Mouse (Mus musculus) G1E-ER4 (cell line): ENCODE results near the gene Gm5460. TPM values are rescaled to one million over a fixed set of nuclear protein-coding genes. Genes with fewer than 3 reads are reported as not detected.

Source experiments
- GATA1 ChIP-seq: IDR thresholded peaks from one replicate; pipeline ENCODE4 v1.8.0; 2012; ENCODE audit warnings: low read length, inconsistent platforms
- polyA plus RNA-seq: library from polyadenylated mRNA; stranded (reverse); fragments of >175 nt; gene quantifications from 2 replicates; pipeline ENCODE4 v1.2.3, GENCODE M21; 2012

The Gm5460 gene
- not detected in 2 replicates for polyA plus RNA-seq

DNA sequence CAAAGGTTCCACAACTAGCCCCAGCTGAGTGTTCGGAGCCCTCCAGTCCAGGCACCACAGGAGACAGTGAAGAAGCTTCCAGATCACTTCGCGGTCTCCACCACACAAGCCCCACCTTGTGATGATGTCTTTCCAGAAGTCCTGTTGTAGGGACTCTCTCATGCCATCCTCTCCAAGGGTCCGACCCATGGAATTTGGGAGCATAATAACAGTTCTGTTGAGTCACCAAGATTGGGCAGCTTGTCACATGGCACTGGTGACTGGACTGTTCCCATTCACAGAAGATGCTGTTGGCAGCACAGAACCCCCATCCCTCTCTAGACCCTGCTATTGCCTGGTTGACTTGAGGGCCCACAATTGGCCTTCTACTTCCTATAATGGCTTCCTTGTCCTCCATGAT is at the start of gene Gm5460:
TSS of gene Gm5460 (plus strand) at position 378 of the 400 bp plus-strand sequence.
- TF ChIP-seq GATA1 = no peak

DNA sequence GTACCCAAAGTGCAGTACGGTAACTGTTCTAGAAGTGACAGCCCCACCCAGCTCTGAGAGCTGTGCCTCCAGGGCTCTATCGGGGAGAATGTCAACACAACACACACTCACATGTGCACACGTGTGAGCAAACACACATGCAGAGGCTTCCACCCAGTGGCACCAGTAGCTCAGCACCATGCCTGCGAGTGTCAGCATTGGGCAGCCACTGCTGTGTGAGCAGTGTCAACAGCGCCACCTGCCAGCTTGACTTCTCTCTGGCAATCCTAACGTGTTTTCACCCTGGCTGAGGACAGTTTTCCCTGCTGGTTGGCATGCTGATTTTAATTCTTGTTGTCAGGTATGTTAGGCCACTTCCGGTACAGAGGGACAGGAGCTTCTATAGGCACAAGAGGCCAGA is 43.9 kb upstream of the Gm5460 start:
- TF ChIP-seq GATA1 = no peak

DNA sequence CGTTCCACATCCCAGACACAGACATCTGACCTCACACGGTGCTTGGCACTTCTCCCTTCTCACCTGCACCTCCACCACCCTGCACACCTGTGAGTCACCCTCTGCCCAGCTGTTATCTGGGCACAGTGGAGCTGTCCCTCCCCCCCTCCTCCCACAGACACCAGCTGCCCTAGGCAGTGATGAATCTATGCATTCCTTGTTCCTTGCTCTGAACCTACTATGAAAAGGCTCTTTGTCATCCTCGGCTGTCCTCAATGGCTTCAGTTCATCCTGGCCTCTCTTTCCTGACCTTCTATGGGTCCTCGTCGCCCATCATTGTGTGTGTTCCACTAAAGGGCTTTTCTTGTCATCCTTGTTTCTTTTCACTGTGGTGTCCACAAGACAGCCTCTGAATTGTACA is 41.8 kb upstream of the Gm5460 start:
- TF ChIP-seq GATA1 = no peak

DNA sequence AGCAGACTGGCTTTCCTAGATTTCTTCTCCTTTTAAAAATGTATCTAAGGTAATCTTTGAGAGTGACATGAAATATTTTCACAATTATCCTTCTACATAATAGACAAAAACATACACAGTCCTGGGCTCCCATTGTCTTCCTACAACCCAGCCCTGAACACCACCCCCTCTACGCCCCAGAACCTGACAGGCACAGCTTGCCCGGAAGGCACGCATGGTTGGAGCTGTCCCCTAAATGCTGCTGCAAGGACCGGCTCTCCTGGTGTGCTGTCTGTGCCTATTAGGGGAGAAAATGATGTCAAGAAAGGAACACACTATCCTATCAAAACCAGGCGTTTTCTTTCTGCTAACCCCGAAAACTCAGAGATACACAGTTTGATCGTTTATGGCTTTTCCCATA is 38.8 kb upstream of the Gm5460 start:
- no peak for TF ChIP-seq GATA1

DNA sequence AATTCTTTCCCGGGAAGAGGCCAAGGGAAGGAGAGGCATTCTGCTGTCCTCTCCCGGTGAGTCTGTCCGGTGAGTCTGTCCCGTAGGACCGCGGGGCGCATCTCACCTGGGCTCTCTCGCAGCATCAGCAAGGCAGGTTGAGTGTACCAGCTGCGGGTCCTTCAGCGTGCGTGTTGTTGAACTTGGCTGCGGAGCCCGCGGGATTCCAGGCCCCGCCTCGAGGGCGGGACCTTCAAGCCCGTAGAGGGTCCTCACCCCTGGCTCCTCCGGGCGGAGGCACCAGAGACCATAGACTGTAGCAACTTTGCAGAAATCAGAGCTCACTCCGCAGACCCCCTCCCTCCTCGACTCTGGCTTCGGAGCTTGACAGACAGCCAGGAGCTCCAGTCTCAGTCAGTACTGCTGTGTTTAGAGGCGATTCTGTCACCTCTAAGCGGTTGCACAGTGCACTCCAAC is 37.9 kb upstream of the Gm5460 start, which contains the start of gene Zfp488:
TSS of gene Zfp488 (minus strand) at position 161 of the 456 bp plus-strand sequence.
- TF ChIP-seq GATA1 = no peak

DNA sequence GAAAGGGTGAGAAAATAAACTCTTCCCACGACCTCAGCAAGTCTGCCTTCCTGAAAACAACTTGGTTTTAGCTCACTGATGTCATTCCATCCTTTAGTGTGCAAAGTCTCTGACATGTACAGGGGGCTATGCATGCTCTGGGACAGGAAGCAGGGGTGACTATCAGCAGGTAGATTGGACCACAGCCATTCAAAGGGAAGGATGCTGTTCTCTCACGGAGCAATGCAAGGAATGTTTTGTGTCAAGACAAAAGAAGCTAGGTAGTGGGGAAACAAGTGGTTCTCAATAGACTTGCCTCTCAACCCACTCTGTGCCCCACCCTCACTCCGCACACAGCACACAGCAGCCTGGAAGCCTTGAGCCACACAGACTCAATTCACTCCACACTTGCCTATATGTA is 27.4 kb upstream of the Gm5460 start:
- TF ChIP-seq GATA1 = no peak

DNA sequence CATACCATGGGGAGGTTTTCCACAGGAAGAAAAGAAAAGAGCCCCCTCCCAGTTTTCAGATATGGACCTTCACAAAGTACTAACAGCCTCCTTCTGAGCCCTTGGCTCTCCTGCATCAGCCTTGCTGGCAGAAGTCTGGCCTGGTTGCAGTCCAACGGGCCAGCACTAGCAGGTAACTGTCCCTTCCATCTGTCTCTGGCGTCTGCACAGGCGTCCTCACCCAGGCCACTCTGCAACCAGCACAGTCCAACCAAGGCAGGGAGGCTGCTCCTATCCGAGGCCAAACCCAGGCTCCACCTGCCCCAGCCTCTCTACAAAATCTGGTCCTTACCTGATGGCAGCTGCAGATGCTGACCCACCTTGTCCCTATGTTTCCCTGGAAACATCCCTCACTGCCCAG is 24.6 kb upstream of the Gm5460 start:
- no peak for TF ChIP-seq GATA1

DNA sequence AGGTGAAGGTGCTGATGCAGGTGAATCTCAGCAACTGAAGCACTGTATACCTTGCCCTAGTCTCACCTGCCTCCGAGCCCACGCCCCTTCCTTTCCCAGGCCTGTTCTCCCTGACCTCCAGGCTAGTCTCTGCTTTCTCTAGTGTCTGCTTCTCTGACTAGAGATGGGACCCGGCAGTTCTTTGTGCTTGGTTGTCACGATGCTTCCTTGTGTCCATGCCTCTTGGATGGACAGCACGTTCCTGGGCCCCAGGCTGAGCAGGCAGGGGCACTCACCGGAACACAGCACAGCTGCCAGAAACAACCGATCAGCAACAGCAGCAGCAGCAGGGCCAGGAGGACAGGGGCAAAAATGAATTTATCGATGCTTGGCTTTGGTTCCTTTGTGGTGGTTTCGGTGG is 23.5 kb upstream of the Gm5460 start:
- no peak for TF ChIP-seq GATA1

DNA sequence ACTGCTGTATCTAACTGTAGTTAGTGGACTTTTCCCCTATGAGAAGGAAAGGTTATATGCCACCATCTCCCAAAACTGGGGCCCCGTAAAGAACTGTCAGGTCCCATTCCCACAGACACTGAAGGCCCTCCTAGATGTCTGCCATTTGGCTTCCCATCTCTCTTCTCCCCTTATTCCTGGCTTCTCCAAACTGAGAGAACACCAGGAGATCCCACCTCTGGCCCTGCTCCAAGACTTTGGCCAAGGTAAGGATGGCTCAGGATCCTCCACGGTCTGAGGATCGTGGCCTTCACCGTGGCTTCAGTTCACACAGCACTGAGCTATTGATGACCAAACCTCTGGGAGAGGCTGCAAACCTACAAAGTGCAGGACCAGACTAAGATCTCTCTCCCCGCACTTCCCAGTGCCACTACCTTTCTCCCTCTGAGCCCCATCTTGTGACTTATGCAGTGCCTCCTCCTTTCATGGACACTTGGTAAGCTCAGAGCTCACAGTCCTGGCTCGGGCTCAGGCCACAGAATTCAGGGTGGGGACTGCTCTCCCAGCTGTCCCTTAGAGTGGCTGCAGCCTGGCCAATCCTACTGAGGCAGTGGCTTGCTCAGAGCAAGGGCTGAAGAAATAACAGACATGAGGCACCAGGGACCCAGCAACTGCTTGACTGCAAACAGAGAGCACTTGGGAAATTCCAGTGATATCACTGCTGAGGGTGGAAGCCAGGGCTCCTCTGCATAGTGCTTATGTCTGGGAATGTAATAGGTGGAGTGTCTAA is 22.9 kb upstream of the Gm5460 start:
- no peak for TF ChIP-seq GATA1

DNA sequence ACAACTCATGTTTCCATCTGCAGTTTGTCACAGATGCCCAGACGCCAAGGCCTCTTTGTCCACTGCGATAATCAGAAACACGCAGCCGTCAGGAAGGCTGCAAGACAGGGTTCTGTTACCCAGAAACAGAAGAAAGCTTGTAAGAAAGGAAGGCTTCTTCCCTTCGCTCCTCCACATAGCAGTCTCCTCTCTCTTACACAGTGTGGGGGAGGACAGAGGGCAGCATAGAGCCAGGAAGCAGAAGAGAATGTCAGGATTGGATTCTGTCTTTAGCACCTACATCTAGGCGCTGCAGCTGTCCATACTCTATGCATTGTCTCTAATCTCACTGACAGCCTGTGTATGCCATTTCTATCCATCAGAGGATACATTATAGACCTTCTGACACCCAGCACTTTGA is 19.1 kb upstream of the Gm5460 start:
- no peak for TF ChIP-seq GATA1

DNA sequence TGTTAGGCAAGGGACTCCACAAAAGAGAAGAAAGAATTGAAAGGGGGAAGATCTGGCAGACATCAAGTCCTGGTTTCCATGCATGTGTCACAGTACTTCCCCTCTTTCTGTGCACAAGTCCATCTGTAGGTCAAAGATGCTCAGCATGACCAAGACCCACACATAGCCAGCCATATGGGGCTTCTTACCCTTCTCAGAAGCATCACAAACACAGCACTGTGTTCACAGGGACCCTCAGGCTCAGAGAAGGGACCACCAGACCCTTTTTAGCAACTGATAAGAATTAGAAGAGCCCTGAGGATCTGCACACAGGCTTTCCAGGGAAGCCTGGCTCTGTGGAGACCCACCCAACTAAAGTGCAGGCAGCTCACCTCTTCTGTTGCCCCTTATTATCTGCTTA is 16.5 kb upstream of the Gm5460 start:
- no peak for TF ChIP-seq GATA1

DNA sequence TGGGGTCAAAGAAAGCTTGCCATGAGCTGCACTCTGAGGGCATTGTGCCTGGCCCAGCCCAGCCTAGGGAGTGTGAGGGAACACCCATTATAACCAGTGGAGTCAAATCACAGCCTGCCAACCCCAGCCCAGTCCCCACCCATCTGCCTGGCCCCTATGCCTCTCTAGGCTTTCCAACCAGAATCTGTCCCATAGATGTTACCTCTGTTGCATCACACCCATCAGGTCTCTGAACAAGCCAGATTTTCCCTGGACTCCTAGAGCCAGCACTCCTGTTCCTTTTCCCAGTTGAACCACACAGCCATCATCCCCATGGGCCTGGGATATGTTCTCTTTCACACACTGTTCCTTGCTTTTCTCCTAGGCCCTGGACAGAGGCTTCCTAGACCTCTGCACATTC is 15.1 kb upstream of the Gm5460 start:
- TF ChIP-seq GATA1 = no peak

DNA sequence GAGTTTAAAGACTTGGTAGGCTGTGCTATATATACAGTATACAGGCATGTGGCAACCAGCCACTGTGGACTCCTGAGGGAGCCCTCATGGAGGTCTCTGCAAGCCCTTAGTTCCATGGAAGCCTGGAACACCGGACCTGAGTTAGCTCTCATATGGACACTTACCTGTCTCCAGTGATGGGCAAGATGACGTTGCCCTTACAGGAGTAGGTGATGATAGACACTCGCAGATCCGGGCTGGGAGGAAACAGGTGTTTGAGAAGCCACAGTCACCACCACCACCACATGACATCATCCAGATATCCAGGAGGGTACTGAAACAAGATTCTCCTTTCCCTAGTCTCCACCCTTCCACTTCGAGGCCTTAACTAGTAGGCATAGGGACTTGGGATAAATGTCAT is 14.2 kb upstream of the Gm5460 start:
- TF ChIP-seq GATA1 = no peak

DNA sequence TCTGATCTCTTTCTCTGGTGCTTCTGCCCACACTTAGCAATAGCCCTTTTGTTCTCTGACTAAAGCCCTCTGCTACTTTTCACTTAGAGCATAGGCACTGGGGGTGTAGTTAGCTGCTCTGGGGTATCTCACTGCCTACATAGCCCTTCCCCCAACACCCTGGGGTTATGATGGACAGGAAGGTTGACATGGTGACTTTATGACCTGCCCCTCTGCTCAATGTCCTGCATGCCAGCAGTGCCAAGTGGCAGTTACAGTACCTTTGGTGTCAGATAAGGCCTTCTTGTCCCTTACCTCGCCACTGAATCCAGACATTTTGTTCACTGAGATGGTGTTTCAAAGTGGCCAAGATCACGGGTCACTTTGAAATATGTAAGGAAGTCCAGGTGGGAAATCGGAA is 1.5 kb upstream of the Gm5460 start, which contains the start of gene Gm30083:
TSS of gene Gm30083 (minus strand) at position 120 of the 400 bp plus-strand sequence.
- TF ChIP-seq GATA1 = no peak

DNA sequence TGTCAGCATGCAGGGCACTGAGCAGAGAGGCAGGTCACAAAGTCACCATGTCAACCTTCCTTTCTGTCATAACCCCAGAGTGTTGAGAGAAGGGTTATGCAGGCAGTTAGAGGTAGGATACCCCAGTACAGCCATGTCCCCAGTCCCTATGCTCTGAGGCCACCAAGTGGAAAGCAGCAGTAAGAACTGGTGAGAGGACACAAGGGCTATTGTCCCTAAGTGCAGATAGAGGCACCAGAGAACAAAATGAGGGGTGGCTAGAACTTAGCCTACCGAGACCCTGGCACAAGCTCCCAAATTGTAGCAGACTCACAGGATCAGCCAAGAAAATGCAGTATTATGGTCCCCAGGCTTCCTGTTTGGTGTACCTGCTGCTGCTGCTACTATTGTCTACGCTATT is 380 bp downstream of the Gm5460 start:
- TF ChIP-seq GATA1 = no peak

DNA sequence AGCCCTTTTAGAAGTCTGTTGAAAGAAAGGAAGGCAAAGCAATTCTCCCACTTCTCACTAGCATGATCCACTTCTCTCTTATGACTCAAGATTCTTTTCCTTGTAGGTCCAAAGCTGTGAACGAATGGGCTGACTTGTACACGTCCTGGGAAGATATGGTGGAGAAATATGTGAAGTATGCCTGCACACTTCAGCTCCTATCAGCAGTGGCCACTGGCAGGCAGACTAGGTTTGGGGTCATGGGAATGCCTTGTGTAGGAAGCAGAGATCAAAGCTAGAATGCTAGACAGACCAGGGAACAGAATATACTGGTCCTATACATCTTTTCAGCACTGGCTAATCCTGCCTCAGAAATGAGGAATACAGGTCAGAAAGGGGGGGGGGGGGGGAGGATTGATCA is 10.2 kb downstream of the Gm5460 start:
- TF ChIP-seq GATA1 = no peak

DNA sequence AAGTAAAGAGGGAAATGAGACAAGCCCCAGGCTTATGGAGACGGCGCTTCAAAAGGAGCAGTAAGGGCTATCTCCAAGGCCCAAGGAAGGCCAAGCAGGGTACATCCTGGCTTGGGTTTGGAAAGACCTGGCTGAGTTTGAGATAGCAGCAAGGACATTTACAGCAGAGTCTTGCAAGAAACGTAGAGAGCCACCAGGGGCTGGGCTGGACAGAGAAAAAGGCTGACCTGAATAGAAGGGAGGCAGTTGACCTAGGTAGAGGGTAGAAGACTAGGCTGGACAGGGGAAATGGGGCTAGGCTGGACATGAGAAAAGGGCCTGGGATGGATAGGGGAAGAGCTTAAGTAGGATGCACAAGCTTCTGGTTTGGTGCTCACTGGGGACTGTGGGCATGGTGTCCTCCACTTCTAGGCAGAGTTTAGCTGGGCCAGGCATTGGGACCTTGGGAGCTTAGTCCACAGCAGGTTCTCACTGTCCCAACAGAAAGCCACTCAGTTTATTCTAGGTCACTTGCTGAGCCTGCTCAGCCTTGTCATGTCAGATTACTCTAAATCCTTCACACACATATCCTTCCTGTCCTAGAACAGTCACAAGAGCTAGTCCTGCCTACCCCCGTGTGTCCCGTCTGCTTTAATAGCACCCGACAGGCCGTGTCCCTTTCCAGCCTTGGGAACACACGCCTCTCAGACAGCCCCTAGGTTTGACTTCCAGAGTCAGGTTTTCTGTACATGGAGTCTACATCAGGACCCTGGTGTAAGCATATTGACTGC is 17.5 kb downstream of the Gm5460 start:
- TF ChIP-seq GATA1 = no peak
